Comparison of ENCODE assay signal across 26 mouse cellular contexts in genomic region chr2:129090370-129090769, GRCm38 (mm10). TPM values are rescaled to one million over a fixed set of nuclear protein-coding genes. Genes with fewer than 3 reads are reported as not detected.
DNase-seq lines count a peak whose midpoint lies in the region; ATAC-seq and TF ChIP-seq lines count a peak whose summit lies in the region.
"Had no signal": no experiment of that assay in that cellular context is flagged by ENCODE, and none has a peak within 500 bp of the region (broad histone marks: within the 10 kb centered on the region; RNA-seq: fewer than 3 reads in every experiment).

No protein-coding gene starts in this region.

- H3K27me3 ChIP-seq in embryonic facial prominence, embryonic 13.5 days = no peaks in the 10 kb centered on the region
- no peaks in the 10 kb centered on the region for H3K27me3 ChIP-seq in embryonic facial prominence, embryonic 10.5 days (replicated peaks; ENCODE audit: low read depth, poor library complexity, severe bottlenecking)
- H3K27me3 ChIP-seq in heart, embryonic 12.5 days (replicated peaks) = no peaks in the 10 kb centered on the region
- H3K27me3 ChIP-seq: forebrain, embryonic 13.5 days had no signal

- H3K9ac ChIP-seq in embryonic facial prominence, embryonic 13.5 days = no peak overlapping the region
- H3K9ac ChIP-seq in heart, embryonic 12.5 days = no peak overlapping the region
- H3K9ac ChIP-seq: forebrain, embryonic 13.5 days; hindbrain, embryonic 14.5 days had no signal

- TF ChIP-seq POLR2A in olfactory bulb, adult 2 months (IDR thresholded peaks at IDR 0.05; ENCODE audit: insufficient read depth, low read depth, low read length) = no peak

- H3K4me1 ChIP-seq in embryonic facial prominence, embryonic 13.5 days = no peaks in the 10 kb centered on the region
- no peaks in the 10 kb centered on the region for H3K4me1 ChIP-seq in embryonic facial prominence, embryonic 10.5 days
- H3K4me1 ChIP-seq in heart, embryonic 12.5 days (replicated peaks) = peaks cover 6% of the 10 kb centered on the region; the same call in 1 of the 2 replicates
- H3K4me1 ChIP-seq in olfactory bulb, adult 2 months (ENCODE audit: control insufficient read depth, insufficient read depth, low read length) = peaks cover 33% of the 10 kb centered on the region
- H3K4me1 ChIP-seq: forebrain, embryonic 10.5 days; forebrain, embryonic 13.5 days had no signal

- H3K9me3 ChIP-seq in embryonic facial prominence, embryonic 13.5 days = no peaks in the 10 kb centered on the region
- H3K9me3 ChIP-seq in embryonic facial prominence, embryonic 10.5 days = no peaks in the 10 kb centered on the region
- H3K9me3 ChIP-seq in heart, embryonic 12.5 days (replicated peaks) = no peaks in the 10 kb centered on the region; the same call in 1 of the 2 replicates
- H3K9me3 ChIP-seq: forebrain, embryonic 13.5 days had no signal

- H3K4me3 ChIP-seq in embryonic facial prominence, embryonic 13.5 days = no peak overlapping the region
- no peak overlapping the region for H3K4me3 ChIP-seq in embryonic facial prominence, embryonic 10.5 days
- no peak overlapping the region for H3K4me3 ChIP-seq in heart, embryonic 12.5 days
- H3K4me3 ChIP-seq in left cerebral cortex, adult 2 months = no peak overlapping the region
- H3K4me3 ChIP-seq in olfactory bulb, adult 2 months (ENCODE audit: insufficient read depth, low read depth, low read length) = no peak overlapping the region
- H3K4me3 ChIP-seq: forebrain, embryonic 10.5 days; forebrain, embryonic 13.5 days had no signal

- no peak for TF ChIP-seq CTCF in left cerebral cortex, adult 2 months (IDR thresholded peaks at IDR 0.05)
- TF ChIP-seq CTCF in olfactory bulb, adult 2 months (IDR thresholded peaks at IDR 0.05; ENCODE audit: insufficient read depth, low read depth, low read length) = no peak

- no peak for ATAC-seq in embryonic facial prominence, embryonic 13.5 days (ENCODE audit: insufficient number of reproducible peaks, insufficient read depth, low FRiP score, low TSS enrichment, low read depth)
- ATAC-seq in heart, embryonic 12.5 days (ENCODE audit: insufficient number of reproducible peaks, low FRiP score) = no peak
- ATAC-seq: activated CD4-positive, CD25-positive, alpha-beta regulatory T cell, adult 4 months; forebrain, embryonic 13.5 days; forebrain, embryonic 16.5 days; hindbrain, postnatal 0 days; inflammation-experienced regulatory T-cells, adult 6 months; intestine, embryonic 16.5 days had no signal

- 0 out of 2 replicates have a peak overlapping the region, but pooled peaks have one; percentile 28 for H3K27ac ChIP-seq in embryonic facial prominence, embryonic 13.5 days
- no peak overlapping the region for H3K27ac ChIP-seq in embryonic facial prominence, embryonic 10.5 days (replicated peaks)
- H3K27ac ChIP-seq in heart, embryonic 12.5 days (ENCODE audit: poor library complexity, severe bottlenecking) = no peak overlapping the region
- H3K27ac ChIP-seq in left cerebral cortex, adult 2 months = peak overlapping the region; percentile 86
- peak overlapping the region; percentile 55 for H3K27ac ChIP-seq in olfactory bulb, adult 2 months (ENCODE audit: insufficient read depth, low read depth, low read length)
- H3K27ac ChIP-seq: forebrain, embryonic 10.5 days; forebrain, embryonic 13.5 days; hindbrain, embryonic 14.5 days; hindbrain, postnatal 0 days had no signal

- no peak overlapping the region for H3K4me2 ChIP-seq in embryonic facial prominence, embryonic 13.5 days
- 0 out of 2 replicates have a peak overlapping the region, but pooled peaks have one; percentile 5 for H3K4me2 ChIP-seq in heart, embryonic 12.5 days
- H3K4me2 ChIP-seq: forebrain, embryonic 13.5 days; hindbrain, embryonic 14.5 days had no signal

- whole genome bisulfite sequencing in embryonic facial prominence, embryonic 13.5 days = 65% methylated on average over 4 of the region's 4 CpGs
- WGBS in embryonic facial prominence, embryonic 10.5 days = 83% methylated on average over 4 of the region's 4 CpGs
- 45% methylated on average over 4 of the region's 4 CpGs for WGBS in heart, embryonic 12.5 days
- WGBS in olfactory bulb, adult 2 months = 50% methylated on average over 4 of the region's 4 CpGs

- peaks cover 80% of the 10 kb centered on the region for H3K36me3 ChIP-seq in embryonic facial prominence, embryonic 13.5 days
- H3K36me3 ChIP-seq in embryonic facial prominence, embryonic 10.5 days (replicated peaks) = peaks cover 89% of the 10 kb centered on the region
- peaks cover 59% of the 10 kb centered on the region for H3K36me3 ChIP-seq in heart, embryonic 12.5 days

- DNase-seq in embryonic facial prominence, embryonic 10.5 days (ENCODE audit: low spot score) = no peak
- DNase-seq in heart, adult 18-20 months = no peak
- no peak for DNase-seq in left cerebral cortex, adult 2 months (ENCODE audit: extremely low spot score in 1 of 2, low spot score in 2 of 2)
- no peak for DNase-seq in left cerebral cortex, adult 8-10 months (ENCODE audit: low spot score in 2 of 2)
- DNase-seq in kidney, postnatal 36 days = no peak
- DNase-seq: adrenal gland, adult 8-10 months; adrenal gland, postnatal 25 days; cerebellum, adult 18-20 months; cerebellum, adult 9-10 months; cerebellum, postnatal 14 days; gastrocnemius, postnatal 25 days; heart, postnatal 4 days had no signal

- intact Hi-C loops in left cerebral cortex, adult 2 months (cut with DNase I) = no loop called here

RNA-seq across cellular contexts. Expression of gene Polr1b, which starts 10.4 kb away (rescaled TPM):
- 27.3 and 29.4 TPM in 2 replicates for polyA plus RNA-seq in embryonic facial prominence, embryonic 13.5 days (2015; fragmentation: Nextera tagmentation; extraction: Ambion mirVana)
- 48.7 and 48.9 TPM in 2 replicates for polyA plus RNA-seq in embryonic facial prominence, embryonic 10.5 days (2016; fragmentation: Nextera tagmentation; extraction: Ambion mirVana)
- 21.0 and 21.1 TPM in 2 replicates for polyA plus RNA-seq in heart, embryonic 12.5 days (2016; fragmentation: Nextera tagmentation; extraction: Ambion mirVana)
- 10 to 100 TPM; 10.2 to 10.9 TPM for total RNA-seq in heart, adult 18-20 months (2021)
- 10 to 100 TPM; 23.5 to 27.7 TPM for total RNA-seq in left cerebral cortex, adult 2 months (2021)
- total RNA-seq in left cerebral cortex, adult 8-10 months (2022) = 10 to 100 TPM; 19.8 to 25.0 (median 21.5) TPM
- polyA plus RNA-seq in olfactory bulb, adult 2 months (2012; ENCODE audit: insufficient read depth, insufficient read length, low replicate concordance, missing spikeins) = not detected in 2 replicates

RNA-seq across cellular contexts. Expression of gene Ttl, which starts 24.6 kb away (rescaled TPM):
- polyA plus RNA-seq in embryonic facial prominence, embryonic 13.5 days (2015; fragmentation: Nextera tagmentation; extraction: Ambion mirVana) = 19.6 and 20.4 TPM in 2 replicates
- polyA plus RNA-seq in embryonic facial prominence, embryonic 10.5 days (2016; fragmentation: Nextera tagmentation; extraction: Ambion mirVana) = 14.3 and 14.7 TPM in 2 replicates
- polyA plus RNA-seq in heart, embryonic 12.5 days (2016; fragmentation: Nextera tagmentation; extraction: Ambion mirVana) = 7.9 and 8.3 TPM in 2 replicates
- total RNA-seq in heart, adult 18-20 months (2021) = 10 to 100 TPM; 20.0 to 22.7 TPM
- 10 to 100 TPM; 64.0 to 70.2 TPM for total RNA-seq in left cerebral cortex, adult 2 months (2021)
- total RNA-seq in left cerebral cortex, adult 8-10 months (2022) = 10 to 100 TPM; 61.6 to 69.8 (median 63.3) TPM
- not detected in 2 replicates for polyA plus RNA-seq in olfactory bulb, adult 2 months (2012; ENCODE audit: insufficient read depth, insufficient read length, low replicate concordance, missing spikeins)

RNA-seq across cellular contexts. Expression of gene Chchd5, which starts 39.1 kb away (rescaled TPM):
- 29.8 and 31.7 TPM in 2 replicates for polyA plus RNA-seq in embryonic facial prominence, embryonic 13.5 days (2015; fragmentation: Nextera tagmentation; extraction: Ambion mirVana)
- polyA plus RNA-seq in embryonic facial prominence, embryonic 10.5 days (2016; fragmentation: Nextera tagmentation; extraction: Ambion mirVana) = 25.6 and 29.0 TPM in 2 replicates
- 16.6 and 16.9 TPM in 2 replicates for polyA plus RNA-seq in heart, embryonic 12.5 days (2016; fragmentation: Nextera tagmentation; extraction: Ambion mirVana)
- 10 to 100 TPM; 13.0 to 13.1 TPM for total RNA-seq in heart, adult 18-20 months (2021)
- total RNA-seq in left cerebral cortex, adult 2 months (2021) = 10 to 100 TPM; 10.2 to 12.2 TPM
- 10 to 100 TPM; 11.2 to 13.0 (median 12.0) TPM for total RNA-seq in left cerebral cortex, adult 8-10 months (2022)
- not detected in 2 replicates for polyA plus RNA-seq in olfactory bulb, adult 2 months (2012; ENCODE audit: insufficient read depth, insufficient read length, low replicate concordance, missing spikeins)

RNA-seq across cellular contexts. Expression of gene Vinac1, which starts 42.4 kb away (rescaled TPM):
- 0.06 and 0.10 TPM in 2 replicates for polyA plus RNA-seq in embryonic facial prominence, embryonic 13.5 days (2015; fragmentation: Nextera tagmentation; extraction: Ambion mirVana)
- polyA plus RNA-seq in embryonic facial prominence, embryonic 10.5 days (2016; fragmentation: Nextera tagmentation; extraction: Ambion mirVana) = 0.07 TPM in 1 of 2 replicates, not detected in the other
- polyA plus RNA-seq in heart, embryonic 12.5 days (2016; fragmentation: Nextera tagmentation; extraction: Ambion mirVana) = 0.08 TPM in 1 of 2 replicates, not detected in the other
- not detected for total RNA-seq in heart, adult 18-20 months (2021)
- total RNA-seq in left cerebral cortex, adult 2 months (2021) = under 1 TPM in 1 of 2 experiments, not detected in 1; 0.25 TPM
- under 1 TPM; 0.21 to 0.36 (median 0.22) TPM for total RNA-seq in left cerebral cortex, adult 8-10 months (2022)
- polyA plus RNA-seq in olfactory bulb, adult 2 months (2012; ENCODE audit: insufficient read depth, insufficient read length, low replicate concordance, missing spikeins) = not detected in 2 replicates
- total RNA-seq: gastrocnemius, adult 8-10 months; gastrocnemius, postnatal 25 days; granulocyte monocyte progenitor cell, adult 5-6 weeks had no signal
- polyA plus RNA-seq: activated CD4-positive, CD25-positive, alpha-beta regulatory T cell, adult 4 months; heart, postnatal 0 days had no signal

Comparison
In these comparisons a context has a peak if more than half of its experiments do, and no peak if none do; other contexts are left out.
1. H3K27ac ChIP-seq: peak in embryonic facial prominence, embryonic 13.5 days (single experiment), left cerebral cortex, adult 2 months (single experiment) and olfactory bulb, adult 2 months (single experiment); none in embryonic facial prominence, embryonic 10.5 days (single experiment) and heart, embryonic 12.5 days (single experiment).
2. RNA of gene Polr1b, which starts 10.4 kb away (polyA plus RNA-seq): 48.7 to 48.9 TPM in embryonic facial prominence, embryonic 10.5 days, 27.3 to 29.4 TPM in embryonic facial prominence, embryonic 13.5 days and 21.0 to 21.1 TPM in heart, embryonic 12.5 days; not detected in olfactory bulb, adult 2 months; every median in the first group is over 10 times any median in the second.